Mouse (Mus musculus): ENCODE measurements around the gene Was.
"Not testable (repeated sequence)": the region's sequence is repeated elsewhere in the genome, so short reads cannot be mapped to it uniquely, and the experiment has no call there.

GRCm38 (mm10) chrX:8096068-8096786, 5.9 kb upstream of the Was start:
- not testable (repeated sequence) for TF ChIP-seq CTCF (IDR thresholded peaks at IDR 0.05; ENCODE audit: extremely low read depth, insufficient read depth, insufficient read length, insufficient replicate concordance); POLR2A (IDR thresholded peaks at IDR 0.05; ENCODE audit: low read depth, low read length)
